Mouse (Mus musculus) left cerebral cortex, adult 6 months (tissue): ENCODE measurements around the gene Ctnnbl1. TPM values are rescaled to one million over a fixed set of nuclear protein-coding genes. Genes with fewer than 3 reads are reported as not detected.

Experiments
- long read RNA-seq, 2 experiments: library from polyadenylated mRNA; unstranded; transcript quantifications; one replicate each; pipeline ENCODE4 v2.0.0; 2019 to 2020
- polyA plus RNA-seq: library from polyadenylated mRNA; unstranded; fragments of <200 nt; fragmentation: Nextera tagmentation; gene quantifications from 2 replicates; pipeline ENCODE4 v1.2.3, GENCODE M21; 2021

Ctnnbl1 gene
- polyA plus RNA-seq = 30.9 and 38.2 TPM in 2 replicates
- long read RNA-seq, experiment 1, transcript Ctnnbl1-201 (16 exons, 2,442 nt) = major isoform, 237 of 337 reads
- long read RNA-seq, experiment 1, partial matches to known transcripts = 59 of 337 reads
- long read RNA-seq, experiment 1, other reads (novel, unspliced or antisense) = 41 of 337 reads
- long read RNA-seq, experiment 2, transcript Ctnnbl1-201 (16 exons, 2,442 nt) = major isoform, 39 of 61 reads
- long read RNA-seq, experiment 2, partial matches to known transcripts = 17 of 61 reads
- long read RNA-seq, experiment 2, other reads (novel, unspliced or antisense) = 5 of 61 reads

GRCm38 (mm10) chr2:157736854-157737850 lies at the start of gene Ctnnbl1:
Gene Ctnnbl1, plus strand, starts transcription at chr2:157737401.

GRCm38 (mm10) chr2:157914105-157914764 lies 177.0 kb downstream of the Ctnnbl1 start, which contains the start of gene Vstm2l:
Gene Vstm2l, plus strand, starts transcription at chr2:157914653.

Other genes with a start within 250 kb of the Ctnnbl1 start
- gene Nnat, start 177.3 kb upstream of the Ctnnbl1 start, polyA plus RNA-seq = 90.7 and 92.2 TPM in 2 replicates
- gene Blcap, start 166.1 kb upstream of the Ctnnbl1 start, polyA plus RNA-seq = 94.7 and 99.7 TPM in 2 replicates
- 1.8 and 7.9 TPM in 2 replicates for gene Vstm2l, start 177.3 kb downstream of the Ctnnbl1 start, polyA plus RNA-seq